Mouse (Mus musculus) CH12.LX (cell line): ENCODE measurements at regions not wholly inside any gene's neighbourhood (a gene's known extent, or its start where the extent isn't known, plus 50 kb on each side); places are given as distances from the start of the nearest gene placed in this dataset.

Experiments used
- CHD2 ChIP-seq: IDR thresholded peaks from 2 replicates; pipeline ENCODE4 v1.6.1; 2011; ENCODE audit warnings: low read length, improper control_type of control experiment
- CTCF ChIP-seq, 2 experiments: IDR thresholded peaks in 1 of 2; conservative IDR thresholded peaks in 1 of 2; 2 replicates each; pipeline ENCODE4 v1.5.1; 2011 to 2012; ENCODE audit warnings: low read depth in 2 of 2, low read length in 2 of 2, improper control_type of control experiment in 1 of 2, inconsistent platforms in 1 of 2, mild to moderate bottlenecking in 1 of 2, moderate library complexity in 1 of 2
- EP300 ChIP-seq: IDR thresholded peaks from 2 replicates; pipeline ENCODE4 v1.6.1; 2011; ENCODE audit warnings: low read length, improper control_type of control experiment
- HCFC1 ChIP-seq: IDR thresholded peaks from 2 replicates; pipeline ENCODE4 v1.6.1; 2012; ENCODE audit warnings: low read depth, mild to moderate bottlenecking, inconsistent platforms, low read length, improper control_type of control experiment
- POLR2AphosphoS2 ChIP-seq: IDR thresholded peaks from 2 replicates; pipeline ENCODE4 v1.6.1; 2011; ENCODE audit warnings: low read depth, low read length, improper control_type of control experiment
- RCOR1 ChIP-seq: conservative IDR thresholded peaks from 2 replicates; pipeline ENCODE4 v1.6.1; 2012; ENCODE audit warnings: low read depth, mild to moderate bottlenecking, inconsistent platforms, low read length, improper control_type of control experiment

DNA sequence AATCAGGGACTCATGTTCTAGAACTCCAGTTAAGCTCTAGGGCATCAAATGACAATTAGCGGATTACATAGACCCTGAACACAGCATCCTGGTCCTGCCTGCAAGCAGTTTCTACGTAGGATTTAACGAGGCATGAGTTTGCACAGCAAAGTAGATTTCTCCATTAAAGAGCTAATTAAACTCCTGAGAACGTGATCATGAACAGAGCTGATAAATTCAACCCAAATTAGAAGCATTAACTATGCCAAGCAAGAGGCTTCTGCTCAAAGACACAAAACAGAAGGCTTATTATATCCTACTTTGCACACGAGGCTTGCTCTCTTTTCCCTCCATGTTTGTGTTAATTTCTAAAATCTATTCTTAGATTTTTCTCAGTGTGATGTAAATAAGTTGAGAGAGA lies 269.1 kb downstream of the C1d start:
- TF ChIP-seq CTCF (conservative IDR thresholded peaks at IDR 0.05 in 1 of 2, IDR thresholded peaks at IDR 0.05 in 1 of 2; ENCODE audit: low read depth in 2 of 2, low read length in 2 of 2) (no peak), RCOR1 (no peak), POLR2AphosphoS2 (no peak), HCFC1 (no peak), EP300 (no peak), CHD2 (no peak)
